Mouse (Mus musculus): ENCODE results near the gene Aff4. TPM values are rescaled to one million over a fixed set of nuclear protein-coding genes. Genes with fewer than 3 reads are reported as not detected.
A peak's percentile ranks its signal among the peaks of the same experiment; 100 is the strongest.

Gene Aff4
- polyA plus RNA-seq, 1 experiment from 2014 or later, result 20.5 TPM

DNA sequence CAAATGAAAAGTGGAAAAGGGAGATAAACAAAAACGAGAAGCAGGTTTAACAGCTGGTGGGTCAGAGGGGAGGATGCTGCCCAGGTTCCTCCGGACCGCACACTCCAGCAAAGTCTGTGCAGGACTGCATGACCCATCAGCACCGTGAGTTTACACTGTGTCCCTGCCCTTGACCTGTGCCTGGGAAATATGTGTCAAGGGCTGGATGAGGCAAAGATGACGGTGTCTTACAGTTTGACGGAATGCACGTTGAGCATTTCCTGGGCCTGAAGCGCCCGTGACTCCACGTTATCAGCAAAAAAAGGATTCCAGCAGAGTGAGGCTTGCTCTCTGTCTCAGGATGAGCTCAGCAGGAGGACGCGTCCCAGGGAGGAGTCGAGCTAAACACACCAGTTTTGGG is 94.9 kb downstream of the Aff4 start:
- no peak overlapping the region for H3K4me2 ChIP-seq (ENCODE audit: low read depth, low read length)
- no peak overlapping the region for H3K27ac ChIP-seq (ENCODE audit: low read length)
- H3K9ac ChIP-seq (ENCODE audit: low read length), result no peak overlapping the region
- no peak overlapping the region for H3K4me3 ChIP-seq (replicated peaks; ENCODE audit: low read length)
- WGBS, result 56% methylated on average over 13 of the region's 13 CpGs
- H3K9me3 ChIP-seq (replicated peaks; ENCODE audit: control insufficient read depth, low read length), result no peaks in the 10 kb centered on the region
- H3K27me3 ChIP-seq (ENCODE audit: control insufficient read depth, insufficient read depth, low read length), result no peaks in the 10 kb centered on the region
- no peaks in the 10 kb centered on the region for H3K36me3 ChIP-seq (ENCODE audit: control insufficient read depth, insufficient read depth, low read length)
- no peak for ATAC-seq (ENCODE audit: insufficient read depth, low FRiP score)
- H3K4me1 ChIP-seq (ENCODE audit: control insufficient read depth, insufficient read depth, low read length), result no peaks in the 10 kb centered on the region

DNA sequence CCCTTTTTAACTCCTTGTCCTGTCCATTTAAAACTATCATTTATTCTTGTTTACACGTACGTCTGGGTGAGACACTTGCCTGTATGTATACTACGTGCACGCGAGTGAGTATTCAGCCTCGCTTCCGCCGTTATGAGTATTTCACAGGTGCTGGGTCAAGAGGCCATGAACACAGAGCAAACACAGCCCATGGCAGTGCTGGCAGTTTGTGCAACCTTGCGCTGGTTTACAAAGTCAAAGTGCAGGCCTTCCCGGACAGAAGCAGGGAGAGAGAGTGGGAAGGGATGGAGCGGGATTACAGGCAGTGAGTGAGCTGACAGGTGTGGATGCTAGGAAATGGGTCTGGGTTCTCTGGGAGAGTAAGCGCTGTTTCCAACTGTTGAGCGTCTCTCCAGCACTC is 95.5 kb downstream of the Aff4 start:
- H3K9ac ChIP-seq (ENCODE audit: low read length), result no peak overlapping the region
- WGBS, result 62% methylated on average over 13 of the region's 13 CpGs
- H3K27me3 ChIP-seq (ENCODE audit: control insufficient read depth, insufficient read depth, low read length), result no peaks in the 10 kb centered on the region
- H3K4me3 ChIP-seq (replicated peaks; ENCODE audit: low read length), result no peak overlapping the region
- H3K27ac ChIP-seq (ENCODE audit: low read length), result no peak overlapping the region
- ATAC-seq (ENCODE audit: insufficient read depth, low FRiP score), result 0 out of 2 replicates have a peak, but pooled peaks have one; percentile 15
- 0 out of 2 replicates have a peak, but pooled peaks cover 2% of the 10 kb centered on the region for H3K4me1 ChIP-seq (ENCODE audit: control insufficient read depth, insufficient read depth, low read length)
- H3K9me3 ChIP-seq (replicated peaks; ENCODE audit: control insufficient read depth, low read length), result no peaks in the 10 kb centered on the region
- H3K36me3 ChIP-seq (ENCODE audit: control insufficient read depth, insufficient read depth, low read length), result no peaks in the 10 kb centered on the region
- no peak overlapping the region for H3K4me2 ChIP-seq (ENCODE audit: low read depth, low read length)

DNA sequence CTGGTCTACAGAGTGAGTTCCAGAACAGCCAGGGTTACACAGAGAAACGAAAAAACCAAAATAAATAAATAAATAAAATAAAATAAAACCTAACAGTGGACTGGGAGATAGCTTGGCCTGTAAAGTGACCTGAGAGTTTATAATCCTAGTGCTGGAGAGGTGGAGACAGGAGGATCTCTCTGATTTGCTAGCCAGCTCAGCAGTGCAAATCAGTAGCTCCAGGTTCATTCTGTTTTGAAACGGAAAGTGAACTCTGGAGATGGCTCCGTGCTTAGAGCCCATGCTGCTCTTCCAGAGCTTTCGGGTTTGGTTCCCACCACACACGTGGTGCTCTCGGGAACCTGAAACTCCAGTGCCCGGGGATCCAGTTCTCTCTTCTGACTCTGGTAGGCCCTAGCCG is 97.4 kb downstream of the Aff4 start:
- H3K4me2 ChIP-seq (ENCODE audit: low read depth, low read length), result no peak overlapping the region
- no peaks in the 10 kb centered on the region for H3K9me3 ChIP-seq (replicated peaks; ENCODE audit: control insufficient read depth, low read length)
- no peaks in the 10 kb centered on the region for H3K27me3 ChIP-seq (ENCODE audit: control insufficient read depth, insufficient read depth, low read length)
- no peaks in the 10 kb centered on the region for H3K36me3 ChIP-seq (ENCODE audit: control insufficient read depth, insufficient read depth, low read length)
- no peak overlapping the region for H3K27ac ChIP-seq (ENCODE audit: low read length)
- no peak for ATAC-seq (ENCODE audit: insufficient read depth, low FRiP score)
- WGBS, result 83% methylated on average over 8 of the region's 8 CpGs
- no peak overlapping the region for H3K4me3 ChIP-seq (replicated peaks; ENCODE audit: low read length)
- H3K4me1 ChIP-seq (ENCODE audit: control insufficient read depth, insufficient read depth, low read length), result 0 out of 2 replicates have a peak, but pooled peaks cover 2% of the 10 kb centered on the region
- no peak overlapping the region for H3K9ac ChIP-seq (ENCODE audit: low read length)

GRCm38 (mm10) chr11:53448529-53448928 is 97.9 kb downstream of the Aff4 start:
- Histone ChIP-seq H3K36me3 (ENCODE audit: control insufficient read depth, insufficient read depth, low read length) (no peaks in the 10 kb centered on the region), H3K9ac (ENCODE audit: low read length) (no peak overlapping the region), H3K27ac (ENCODE audit: low read length) (no peak overlapping the region), H3K4me3 (replicated peaks; ENCODE audit: low read length) (no peak overlapping the region), H3K4me2 (ENCODE audit: low read depth, low read length) (no peak overlapping the region), H3K27me3 (ENCODE audit: control insufficient read depth, insufficient read depth, low read length) (no peaks in the 10 kb centered on the region), H3K4me1 (ENCODE audit: control insufficient read depth, insufficient read depth, low read length) (0 out of 2 replicates have a peak, but pooled peaks cover 2% of the 10 kb centered on the region), H3K9me3 (replicated peaks; ENCODE audit: control insufficient read depth, low read length) (no peaks in the 10 kb centered on the region)
- 63% methylated on average over 1 of the region's 1 CpGs for WGBS
- ATAC-seq (ENCODE audit: insufficient read depth, low FRiP score), result no peak

DNA sequence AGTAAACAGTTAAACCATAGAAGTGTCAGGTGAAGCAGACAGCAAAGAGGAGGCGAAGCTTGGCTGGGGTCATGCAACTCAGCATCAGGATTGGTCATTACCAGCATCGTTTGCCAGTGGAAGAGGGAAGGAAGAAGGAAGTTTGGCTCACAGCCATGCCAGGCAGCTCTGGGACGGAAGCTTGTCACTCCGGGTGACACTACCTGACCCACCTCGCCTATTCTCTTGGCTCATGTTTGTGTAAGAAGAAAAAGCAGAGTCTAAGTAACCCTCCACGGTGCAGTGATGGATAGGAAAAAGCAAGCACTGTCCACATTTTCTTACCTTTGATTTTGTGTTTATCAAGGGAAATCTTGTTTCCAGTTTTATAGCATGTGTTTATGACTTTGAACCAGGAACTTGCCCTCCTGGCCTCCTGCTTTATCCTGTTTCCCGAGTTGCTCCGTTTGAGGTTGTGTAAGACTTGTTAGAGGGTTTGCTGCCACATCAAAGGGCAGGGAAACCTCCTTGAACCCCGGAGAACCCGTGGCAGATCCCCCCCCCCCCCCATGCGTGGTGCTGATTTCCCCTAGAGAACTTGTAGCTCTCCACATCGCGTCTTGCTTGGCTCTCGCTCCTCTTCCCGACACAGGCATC is 99.6 kb downstream of the Aff4 start:
- H3K4me2 ChIP-seq (ENCODE audit: low read depth, low read length), result no peak overlapping the region
- no peak overlapping the region for H3K9ac ChIP-seq (ENCODE audit: low read length)
- WGBS, result 45% methylated on average over 15 of the region's 15 CpGs
- H3K4me1 ChIP-seq (ENCODE audit: control insufficient read depth, insufficient read depth, low read length), result 0 out of 2 replicates have a peak, but pooled peaks cover 2% of the 10 kb centered on the region
- no peak for ATAC-seq (ENCODE audit: insufficient read depth, low FRiP score)
- no peak overlapping the region for H3K4me3 ChIP-seq (replicated peaks; ENCODE audit: low read length)
- H3K9me3 ChIP-seq (replicated peaks; ENCODE audit: control insufficient read depth, low read length), result no peaks in the 10 kb centered on the region
- H3K27me3 ChIP-seq (ENCODE audit: control insufficient read depth, insufficient read depth, low read length), result no peaks in the 10 kb centered on the region
- H3K27ac ChIP-seq (ENCODE audit: low read length), result no peak overlapping the region
- H3K36me3 ChIP-seq (ENCODE audit: control insufficient read depth, insufficient read depth, low read length), result no peaks in the 10 kb centered on the region

DNA sequence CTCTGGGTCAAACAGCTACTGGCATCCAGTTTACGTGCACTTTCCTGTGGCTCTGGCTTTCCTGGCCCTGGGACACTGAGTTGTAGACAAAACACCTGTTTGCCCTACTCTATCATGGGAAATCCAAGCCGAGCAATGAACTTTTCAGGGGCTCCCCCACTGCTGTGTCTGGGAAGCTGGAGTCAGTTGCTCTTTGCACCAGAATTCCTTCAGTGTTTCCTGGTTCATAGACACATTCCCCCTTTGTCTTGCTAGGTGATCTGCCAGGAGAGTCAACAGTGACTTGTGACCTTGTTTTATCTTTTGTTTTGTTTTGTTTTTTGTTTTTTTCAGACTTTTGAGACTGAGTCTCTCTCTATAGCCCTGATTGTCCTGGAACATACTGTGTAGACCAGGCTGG is 100.7 kb downstream of the Aff4 start:
- no peak overlapping the region for H3K4me3 ChIP-seq (replicated peaks; ENCODE audit: low read length)
- no peak overlapping the region for H3K27ac ChIP-seq (ENCODE audit: low read length)
- H3K9me3 ChIP-seq (replicated peaks; ENCODE audit: control insufficient read depth, low read length), result no peaks in the 10 kb centered on the region
- no peaks in the 10 kb centered on the region for H3K36me3 ChIP-seq (ENCODE audit: control insufficient read depth, insufficient read depth, low read length)
- H3K4me1 ChIP-seq (ENCODE audit: control insufficient read depth, insufficient read depth, low read length), result 0 out of 2 replicates have a peak, but pooled peaks cover 2% of the 10 kb centered on the region
- H3K27me3 ChIP-seq (ENCODE audit: control insufficient read depth, insufficient read depth, low read length), result no peaks in the 10 kb centered on the region
- no peak for ATAC-seq (ENCODE audit: insufficient read depth, low FRiP score)
- WGBS, result 51% methylated on average over 2 of the region's 2 CpGs
- no peak overlapping the region for H3K9ac ChIP-seq (ENCODE audit: low read length)
- no peak overlapping the region for H3K4me2 ChIP-seq (ENCODE audit: low read depth, low read length)

DNA sequence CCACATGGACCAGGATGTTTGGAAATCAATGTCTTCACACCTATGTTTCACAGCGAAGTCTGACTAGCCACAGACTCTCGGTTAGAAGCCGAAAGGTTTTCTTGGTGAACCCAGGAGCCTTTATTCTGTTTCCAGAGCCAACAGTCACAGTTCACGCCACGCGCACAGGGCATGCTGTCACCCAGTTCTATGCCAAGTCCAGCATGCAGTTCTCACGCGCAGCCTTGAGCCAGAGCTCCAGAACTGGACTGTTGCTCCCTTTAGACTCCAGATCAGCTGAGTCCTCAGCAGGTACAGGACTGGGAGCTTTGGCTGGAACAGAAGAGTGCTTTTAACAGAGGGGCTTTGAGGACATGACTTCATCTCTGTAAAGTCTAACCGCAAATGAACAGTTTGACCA is 101.8 kb downstream of the Aff4 start:
- Histone ChIP-seq H3K4me2 (ENCODE audit: low read depth, low read length) (no peak overlapping the region), H3K4me1 (ENCODE audit: control insufficient read depth, insufficient read depth, low read length) (0 out of 2 replicates have a peak, but pooled peaks cover 5% of the 10 kb centered on the region), H3K9me3 (replicated peaks; ENCODE audit: control insufficient read depth, low read length) (no peaks in the 10 kb centered on the region), H3K36me3 (ENCODE audit: control insufficient read depth, insufficient read depth, low read length) (no peaks in the 10 kb centered on the region), H3K4me3 (replicated peaks; ENCODE audit: low read length) (no peak overlapping the region), H3K27me3 (ENCODE audit: control insufficient read depth, insufficient read depth, low read length) (no peaks in the 10 kb centered on the region), H3K27ac (ENCODE audit: low read length) (no peak overlapping the region), H3K9ac (ENCODE audit: low read length) (no peak overlapping the region)
- no peak for ATAC-seq (ENCODE audit: insufficient read depth, low FRiP score)
- 95% methylated on average over 9 of the region's 9 CpGs for WGBS

DNA sequence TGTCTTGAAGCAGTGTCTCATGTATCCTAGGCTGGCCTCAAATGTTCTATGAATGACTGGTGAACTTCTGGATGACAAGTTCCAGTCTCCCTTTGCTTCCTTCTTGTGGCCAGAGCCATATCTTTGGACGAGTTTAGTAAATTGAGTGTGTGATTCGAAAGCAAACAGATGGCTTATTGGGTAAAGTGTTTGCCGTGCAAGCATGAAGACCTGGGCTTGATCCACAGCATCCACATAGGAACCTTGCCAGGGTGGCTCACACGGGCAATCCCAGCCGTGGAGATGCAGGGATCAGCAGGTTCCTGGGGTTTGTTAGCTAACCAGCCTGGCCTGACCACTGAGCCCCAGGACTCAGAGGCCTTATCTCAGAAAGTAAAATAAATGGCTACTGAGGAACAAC is 102.4 kb downstream of the Aff4 start:
- H3K9ac ChIP-seq (ENCODE audit: low read length), result no peak overlapping the region
- no peaks in the 10 kb centered on the region for H3K36me3 ChIP-seq (ENCODE audit: control insufficient read depth, insufficient read depth, low read length)
- no peak overlapping the region for H3K27ac ChIP-seq (ENCODE audit: low read length)
- no peaks in the 10 kb centered on the region for H3K9me3 ChIP-seq (replicated peaks; ENCODE audit: control insufficient read depth, low read length)
- H3K4me2 ChIP-seq (ENCODE audit: low read depth, low read length), result no peak overlapping the region
- 0 out of 2 replicates have a peak, but pooled peaks cover 6% of the 10 kb centered on the region for H3K4me1 ChIP-seq (ENCODE audit: control insufficient read depth, insufficient read depth, low read length)
- no peak overlapping the region for H3K4me3 ChIP-seq (replicated peaks; ENCODE audit: low read length)
- ATAC-seq (ENCODE audit: insufficient read depth, low FRiP score), result no peak
- WGBS, result 69% methylated on average over 5 of the region's 5 CpGs
- no peaks in the 10 kb centered on the region for H3K27me3 ChIP-seq (ENCODE audit: control insufficient read depth, insufficient read depth, low read length)

DNA sequence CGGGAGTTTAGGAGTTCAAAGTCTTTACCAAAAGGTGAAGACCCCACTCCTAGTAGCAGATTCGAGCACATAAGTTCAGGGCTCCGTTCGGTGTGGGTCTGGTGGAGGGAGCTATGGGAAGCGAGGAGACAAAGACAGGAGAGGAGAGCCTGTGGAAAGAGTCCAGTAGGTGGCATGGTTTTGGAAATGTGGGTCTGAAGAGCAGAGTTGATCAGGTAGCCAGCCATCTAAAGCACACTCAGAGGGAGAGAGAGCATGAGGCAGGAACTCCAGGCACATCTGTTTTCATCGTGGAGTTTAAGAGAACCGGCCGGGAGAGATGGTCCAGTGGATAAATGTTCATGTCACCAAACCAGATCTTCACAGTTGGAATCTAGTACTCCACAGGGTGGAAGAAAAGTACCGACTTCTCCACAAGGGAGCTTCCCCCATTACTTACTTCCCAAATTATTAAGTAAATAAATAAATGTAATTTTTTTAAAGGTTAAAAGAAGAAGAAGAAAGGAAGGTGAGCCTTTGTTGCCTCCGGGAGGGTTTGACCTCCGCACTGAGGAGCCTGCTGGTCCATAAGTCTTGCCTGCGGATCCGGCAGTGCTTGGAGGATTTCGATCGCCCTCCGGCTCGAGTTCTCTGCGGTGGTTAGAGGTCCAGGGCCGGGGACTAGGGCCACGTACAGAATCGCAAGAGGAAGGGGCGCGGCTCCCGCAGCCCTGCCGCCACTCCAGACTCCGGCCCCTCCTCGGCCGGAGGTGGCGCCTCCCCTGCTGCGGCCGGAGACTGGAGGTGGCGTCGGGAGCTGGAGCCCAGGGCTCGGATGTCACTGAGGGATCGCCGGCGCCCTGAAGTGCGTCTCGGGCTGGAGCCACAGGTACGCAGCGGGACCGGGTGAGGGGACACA is 106.1 kb downstream of the Aff4 start, which contains the start of the genes Gm10447 and Shroom1:
Gene Gm10447 (minus strand): TSS at position 637 of the 898 bp plus-strand sequence.
Gene Shroom1 (plus strand): TSS at position 732 of the 898 bp plus-strand sequence.
- Histone ChIP-seq H3K4me1 (ENCODE audit: control insufficient read depth, insufficient read depth, low read length) (0 out of 2 replicates have a peak, but pooled peaks cover 3% of the 10 kb centered on the region), H3K9me3 (replicated peaks; ENCODE audit: control insufficient read depth, low read length) (no peaks in the 10 kb centered on the region), H3K27ac (ENCODE audit: low read length) (no peak within 1 kb of the TSS), H3K4me2 (ENCODE audit: low read depth, low read length) (peak within 1 kb of the TSS; percentile 81), H3K9ac (ENCODE audit: low read length) (peak within 1 kb of the TSS; percentile 69), H3K36me3 (ENCODE audit: control insufficient read depth, insufficient read depth, low read length) (no peaks in the 10 kb centered on the region), H3K27me3 (ENCODE audit: control insufficient read depth, insufficient read depth, low read length) (peaks cover 4% of the 10 kb centered on the region; the same call in 1 of the 2 replicates), H3K4me3 (replicated peaks; ENCODE audit: low read length) (peak within 1 kb of the TSS; percentile 57)
- 2% methylated on average over 42 of the region's 42 CpGs for WGBS
- peak; percentile 86 for ATAC-seq (ENCODE audit: insufficient read depth, low FRiP score)

Data from stomach, embryonic 16.5 days (tissue).